Mouse (Mus musculus) midbrain, embryonic 12.5 days (tissue): ENCODE data around the gene Sumo1. TPM values are rescaled to one million over a fixed set of nuclear protein-coding genes. Genes with fewer than 3 reads are reported as not detected.

ENCODE experiments used
- ATAC-seq: fragments of 200-750 bp; cut with Nextera tagmentation; 2 replicates; pipeline ENCODE4 v1.8.0; 2017; ENCODE audit warnings: low read depth, moderate TSS enrichment, moderate library complexity; ENCODE audit not compliant: low FRiP score
- H3K27ac ChIP-seq: fragments of 300-500 bp; sonication (generic); replicated peaks from 2 replicates; pipeline ENCODE4 v1.5.1; 2016; ENCODE audit warnings: mild to moderate bottlenecking
- H3K27me3 ChIP-seq: fragments of 300-500 bp; sonication (generic); 2 replicates; pipeline ENCODE4 v1.6.1; 2016; ENCODE audit warnings: mild to moderate bottlenecking
- H3K36me3 ChIP-seq: fragments of 300-500 bp; sonication (generic); 2 replicates; pipeline ENCODE4 v1.6.1; 2016
- H3K4me1 ChIP-seq: fragments of 300-500 bp; sonication (generic); 2 replicates; pipeline ENCODE4 v1.6.1; 2016
- H3K4me2 ChIP-seq: fragments of 300-500 bp; sonication (generic); replicated peaks from 2 replicates; pipeline ENCODE4 v1.6.1; 2016; ENCODE audit warnings: mild to moderate bottlenecking, moderate library complexity
- H3K4me3 ChIP-seq: fragments of 300-500 bp; sonication (generic); 2 replicates; pipeline ENCODE4 v1.5.1; 2016; ENCODE audit warnings: mild to moderate bottlenecking
- H3K9ac ChIP-seq: fragments of 300-500 bp; sonication (generic); replicated peaks from 2 replicates; pipeline ENCODE4 v1.6.1; 2016; ENCODE audit warnings: mild to moderate bottlenecking, moderate library complexity
- H3K9me3 ChIP-seq: fragments of 300-500 bp; sonication (generic); 2 replicates; pipeline ENCODE4 v1.6.1; 2016; ENCODE audit warnings: mild to moderate bottlenecking
- WGBS: fragments of 180-500 bp; shearing (Covaris S2); methylation state at CpG from one replicate; pipeline ENCODE4 v1.1.7; 2016; 5-methylcytosine and 5-hydroxymethylcytosine counted together
- polyA plus RNA-seq: library from polyadenylated mRNA; unstranded; fragments of >200 nt; fragmentation: Nextera tagmentation; extraction: Ambion mirVana; gene quantifications from 2 replicates; pipeline ENCODE4 v1.2.1, GENCODE M21; 2016

The Sumo1 gene
- polyA plus RNA-seq, 1 experiment from 2014 or later, result 481 TPM

- 0 out of 2 replicates have a peak, but pooled peaks cover 6% of the 10 kb centered on the region for H3K27me3 ChIP-seq
- 85% methylated on average over 4 of the region's 4 CpGs for whole genome bisulfite sequencing
- no peak overlapping the region for H3K4me3 ChIP-seq
Observed at GRCm38 (mm10) chr1:59567521-59567920, 103.1 kb downstream of the Sumo1 start.

DNA sequence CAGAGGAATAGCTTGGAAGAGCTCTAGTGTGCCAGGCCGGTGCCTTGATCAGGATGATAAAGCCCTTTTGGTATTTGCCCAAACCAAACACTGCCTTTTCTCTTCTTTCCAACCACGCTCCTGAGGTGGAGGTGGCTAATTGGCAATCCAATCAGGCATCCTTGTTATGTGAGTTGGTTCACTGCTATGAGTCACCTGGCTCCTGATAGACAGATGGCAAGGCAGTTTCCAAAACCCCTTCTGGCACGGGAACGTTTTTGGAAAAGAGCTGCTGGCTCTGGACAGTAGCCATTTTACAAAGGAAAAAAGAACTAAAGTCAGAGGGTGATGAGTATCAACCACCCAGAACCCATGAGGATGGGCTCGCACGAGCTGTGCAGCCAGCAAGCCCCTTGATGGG, 103.7 kb downstream of the Sumo1 start:
- H3K4me3 ChIP-seq, result no peak overlapping the region
- no peaks in the 10 kb centered on the region for H3K9me3 ChIP-seq
- WGBS, result 79% methylated on average over 6 of the region's 6 CpGs
- no peak overlapping the region for H3K4me2 ChIP-seq
- 0 out of 2 replicates have a peak, but pooled peaks cover 6% of the 10 kb centered on the region for H3K27me3 ChIP-seq
- no peak for ATAC-seq
- no peaks in the 10 kb centered on the region for H3K4me1 ChIP-seq
- no peaks in the 10 kb centered on the region for H3K36me3 ChIP-seq
- no peak overlapping the region for H3K27ac ChIP-seq
- no peak overlapping the region for H3K9ac ChIP-seq

More at GRCm38 (mm10) chr1:59567521-59567920, 103.1 kb downstream of the Sumo1 start:
- Histone ChIP-seq H3K4me1 (no peaks in the 10 kb centered on the region), H3K9me3 (no peaks in the 10 kb centered on the region), H3K4me2 (no peak overlapping the region), H3K36me3 (no peaks in the 10 kb centered on the region), H3K27ac (no peak overlapping the region), H3K9ac (no peak overlapping the region)
- no peak for ATAC-seq

- no peaks in the 10 kb centered on the region for H3K36me3 ChIP-seq
- WGBS, result 77% methylated on average over 7 of the region's 7 CpGs
Observed at GRCm38 (mm10) chr1:59566281-59566680, 104.4 kb downstream of the Sumo1 start.

DNA sequence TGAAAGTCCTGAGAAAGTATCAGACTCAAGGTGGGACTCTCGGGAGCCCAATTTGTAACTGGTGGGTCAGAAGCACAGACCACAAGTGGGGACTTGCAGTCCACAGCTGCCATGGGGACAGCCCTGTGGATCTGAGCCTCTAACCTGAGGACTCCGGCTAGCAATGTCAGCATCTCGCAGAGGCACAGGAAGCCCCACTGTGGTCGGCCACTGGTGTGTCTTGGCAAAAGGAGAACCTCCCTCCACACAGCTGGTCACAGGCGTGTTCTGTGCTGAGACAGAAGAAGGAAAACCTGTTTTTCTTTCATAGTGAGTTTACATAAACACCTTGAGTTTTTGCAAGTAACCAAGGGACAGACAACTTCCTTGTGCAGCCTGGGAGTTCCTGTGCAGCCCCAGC, 104.8 kb downstream of the Sumo1 start:
- H3K9me3 ChIP-seq, result no peaks in the 10 kb centered on the region
- no peak overlapping the region for H3K4me2 ChIP-seq
- H3K4me1 ChIP-seq, result no peaks in the 10 kb centered on the region
- H3K27me3 ChIP-seq, result 0 out of 2 replicates have a peak, but pooled peaks cover 6% of the 10 kb centered on the region
- WGBS, result 87% methylated on average over 5 of the region's 5 CpGs
- H3K4me3 ChIP-seq, result no peak overlapping the region
- H3K36me3 ChIP-seq, result no peaks in the 10 kb centered on the region
- ATAC-seq, result no peak
- no peak overlapping the region for H3K9ac ChIP-seq
- H3K27ac ChIP-seq, result no peak overlapping the region

More at GRCm38 (mm10) chr1:59566281-59566680, 104.4 kb downstream of the Sumo1 start:
- Histone ChIP-seq H3K27ac (no peak overlapping the region), H3K4me1 (no peaks in the 10 kb centered on the region), H3K4me2 (no peak overlapping the region), H3K9me3 (no peaks in the 10 kb centered on the region), H3K4me3 (no peak overlapping the region), H3K9ac (no peak overlapping the region), H3K27me3 (0 out of 2 replicates have a peak, but pooled peaks cover 6% of the 10 kb centered on the region)
- ATAC-seq, result no peak

DNA sequence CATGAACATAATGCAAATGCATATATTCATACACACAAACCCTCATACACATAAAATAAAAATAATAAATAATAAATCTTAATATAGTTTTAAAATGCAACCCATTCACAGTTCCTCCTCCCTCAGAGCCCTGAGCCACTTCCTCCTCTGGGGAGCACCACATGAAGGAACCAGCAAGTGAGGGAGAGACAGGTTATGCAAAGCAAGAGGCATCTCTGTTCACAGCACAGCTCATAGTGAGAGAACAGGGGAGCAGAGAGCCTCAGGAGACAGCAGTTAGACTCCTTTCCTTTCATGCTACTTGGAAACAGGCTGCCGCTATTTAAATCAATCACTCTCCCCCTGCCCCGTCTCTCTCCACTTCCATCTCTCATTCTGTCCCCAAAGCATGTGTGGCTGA, 107.1 kb downstream of the Sumo1 start:
- Histone ChIP-seq H3K4me1 (no peaks in the 10 kb centered on the region), H3K9me3 (no peaks in the 10 kb centered on the region), H3K4me2 (no peak overlapping the region), H3K36me3 (no peaks in the 10 kb centered on the region), H3K4me3 (no peak overlapping the region), H3K9ac (no peak overlapping the region), H3K27me3 (0 out of 2 replicates have a peak, but pooled peaks cover 6% of the 10 kb centered on the region), H3K27ac (no peak overlapping the region)
- WGBS, result 78% methylated on average over 2 of the region's 2 CpGs
- no peak for ATAC-seq

GRCm38 (mm10) chr1:59553708-59554107, 116.9 kb downstream of the Sumo1 start:
- H3K27me3 ChIP-seq, result peaks cover 11% of the 10 kb centered on the region; the same call in 1 of the 2 replicates
- H3K4me3 ChIP-seq, result no peak overlapping the region
- H3K36me3 ChIP-seq, result no peaks in the 10 kb centered on the region
- no peak overlapping the region for H3K4me2 ChIP-seq
- 40% methylated on average over 5 of the region's 5 CpGs for WGBS
- H3K9me3 ChIP-seq, result no peaks in the 10 kb centered on the region
- H3K27ac ChIP-seq, result 0 out of 2 replicates have a peak overlapping the region, but pooled peaks have one; percentile 6
- ATAC-seq, result no peak; the same call in 1 of the 2 replicates
- H3K9ac ChIP-seq, result no peak overlapping the region
- H3K4me1 ChIP-seq, result peaks cover 18% of the 10 kb centered on the region

DNA sequence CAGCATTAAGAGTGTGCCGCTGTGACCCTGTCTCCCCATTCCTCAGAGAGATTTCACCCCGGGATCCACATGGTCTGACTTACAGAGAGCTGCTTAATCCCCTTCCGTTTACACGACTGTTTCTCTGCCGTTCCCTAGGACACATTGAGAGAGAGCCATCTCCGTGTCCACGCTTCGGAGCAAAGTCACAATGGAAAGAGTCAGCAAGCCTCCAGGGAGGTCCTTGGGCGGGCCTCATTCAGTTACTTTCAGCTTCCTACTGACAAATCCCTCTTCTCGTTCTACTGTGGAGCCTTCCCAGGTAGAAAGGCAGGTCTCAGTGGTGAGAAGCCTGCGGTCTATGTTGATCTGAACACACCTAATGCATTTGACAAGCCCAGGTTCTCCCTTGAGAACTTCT, 119.6 kb downstream of the Sumo1 start:
- Histone ChIP-seq H3K27me3 (peaks cover 11% of the 10 kb centered on the region; the same call in 1 of the 2 replicates), H3K4me1 (peaks cover 19% of the 10 kb centered on the region), H3K9me3 (no peaks in the 10 kb centered on the region), H3K9ac (no peak overlapping the region), H3K4me3 (no peak overlapping the region), H3K36me3 (no peaks in the 10 kb centered on the region), H3K4me2 (no peak overlapping the region), H3K27ac (no peak overlapping the region)
- no peak for ATAC-seq
- WGBS, result 42% methylated on average over 11 of the region's 11 CpGs

- Histone ChIP-seq H3K4me2 (no peak overlapping the region), H3K9ac (no peak overlapping the region), H3K27me3 (peaks cover 11% of the 10 kb centered on the region; the same call in 1 of the 2 replicates), H3K27ac (no peak overlapping the region), H3K36me3 (no peaks in the 10 kb centered on the region), H3K4me1 (peaks cover 19% of the 10 kb centered on the region), H3K4me3 (no peak overlapping the region), H3K9me3 (no peaks in the 10 kb centered on the region)
- 77% methylated on average over 6 of the region's 6 CpGs for WGBS
- ATAC-seq, result no peak
Observed at GRCm38 (mm10) chr1:59550227-59550626, 120.4 kb downstream of the Sumo1 start.

- Histone ChIP-seq H3K4me2 (no peak overlapping the region), H3K9me3 (no peaks in the 10 kb centered on the region), H3K4me1 (peaks cover 19% of the 10 kb centered on the region), H3K27ac (no peak overlapping the region), H3K27me3 (peaks cover 11% of the 10 kb centered on the region; the same call in 1 of the 2 replicates), H3K36me3 (no peaks in the 10 kb centered on the region), H3K9ac (no peak overlapping the region), H3K4me3 (no peak overlapping the region)
- ATAC-seq, result no peak
- 67% methylated on average over 7 of the region's 7 CpGs for WGBS
Observed at GRCm38 (mm10) chr1:59549036-59549675, 121.5 kb downstream of the Sumo1 start.

DNA sequence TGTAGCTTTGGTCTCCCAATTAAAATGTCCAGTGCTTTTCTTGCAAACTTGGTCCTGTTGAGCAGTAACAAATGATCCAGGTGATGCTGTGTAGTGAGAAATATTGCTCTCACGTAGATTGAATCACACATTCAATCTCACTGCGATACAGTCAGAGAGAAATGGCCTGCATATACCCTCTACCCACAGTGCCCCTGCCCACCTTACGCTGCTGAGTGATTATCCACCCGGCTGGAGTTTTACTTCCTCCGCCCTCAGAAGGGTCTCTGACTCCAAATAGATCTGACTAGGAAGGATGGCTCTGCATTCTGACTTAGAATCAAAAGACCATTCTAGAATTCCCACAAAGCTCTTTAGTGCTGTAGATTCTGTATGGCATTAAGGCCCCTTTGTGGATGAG, 122.1 kb downstream of the Sumo1 start:
- Histone ChIP-seq H3K4me3 (no peak overlapping the region), H3K4me1 (peaks cover 13% of the 10 kb centered on the region), H3K27me3 (peaks cover 11% of the 10 kb centered on the region; the same call in 1 of the 2 replicates), H3K36me3 (no peaks in the 10 kb centered on the region), H3K9ac (no peak overlapping the region), H3K9me3 (no peaks in the 10 kb centered on the region), H3K27ac (no peak overlapping the region), H3K4me2 (no peak overlapping the region)
- WGBS, result 80% methylated on average over 5 of the region's 5 CpGs
- no peak for ATAC-seq

GRCm38 (mm10) chr1:59543911-59544310, 126.7 kb downstream of the Sumo1 start:
- WGBS, result 81% methylated on average over 8 of the region's 8 CpGs
- Histone ChIP-seq H3K9ac (no peak overlapping the region), H3K27ac (no peak overlapping the region), H3K9me3 (no peaks in the 10 kb centered on the region), H3K4me3 (no peak overlapping the region), H3K27me3 (0 out of 2 replicates have a peak, but pooled peaks cover 1% of the 10 kb centered on the region), H3K4me2 (no peak overlapping the region), H3K36me3 (no peaks in the 10 kb centered on the region), H3K4me1 (peaks cover 6% of the 10 kb centered on the region; the same call in 1 of the 2 replicates)
- ATAC-seq, result no peak

DNA sequence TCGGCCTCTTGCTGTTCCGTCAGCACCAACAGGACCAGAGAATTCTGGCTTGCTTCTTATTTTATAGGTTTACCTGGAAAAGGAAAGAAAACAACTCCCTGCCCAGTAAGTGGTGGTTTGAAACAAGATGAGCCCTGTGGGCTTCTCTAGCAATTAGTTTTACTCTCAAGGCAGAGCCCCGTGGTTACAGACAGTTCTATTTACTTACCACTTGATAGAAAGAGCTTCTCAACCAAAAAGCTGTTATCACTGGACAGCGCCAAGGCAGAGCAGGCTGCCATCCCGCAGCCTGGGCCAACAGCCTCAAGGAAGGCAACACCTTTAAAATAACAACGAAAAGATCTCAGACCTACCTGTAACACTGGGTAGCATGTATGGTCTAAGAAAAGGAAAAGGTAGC, 128.4 kb downstream of the Sumo1 start:
- no peak overlapping the region for H3K4me3 ChIP-seq
- no peaks in the 10 kb centered on the region for H3K27me3 ChIP-seq
- no peak overlapping the region for H3K27ac ChIP-seq
- WGBS, result 77% methylated on average over 6 of the region's 6 CpGs
- peaks cover 3% of the 10 kb centered on the region; the same call in 1 of the 2 replicates for H3K4me1 ChIP-seq
- no peaks in the 10 kb centered on the region for H3K36me3 ChIP-seq
- H3K9me3 ChIP-seq, result no peaks in the 10 kb centered on the region
- ATAC-seq, result no peak
- H3K9ac ChIP-seq, result no peak overlapping the region
- H3K4me2 ChIP-seq, result no peak overlapping the region
